Comparison of ENCODE assay signal across 9 mouse cellular contexts in the genomic region with DNA sequence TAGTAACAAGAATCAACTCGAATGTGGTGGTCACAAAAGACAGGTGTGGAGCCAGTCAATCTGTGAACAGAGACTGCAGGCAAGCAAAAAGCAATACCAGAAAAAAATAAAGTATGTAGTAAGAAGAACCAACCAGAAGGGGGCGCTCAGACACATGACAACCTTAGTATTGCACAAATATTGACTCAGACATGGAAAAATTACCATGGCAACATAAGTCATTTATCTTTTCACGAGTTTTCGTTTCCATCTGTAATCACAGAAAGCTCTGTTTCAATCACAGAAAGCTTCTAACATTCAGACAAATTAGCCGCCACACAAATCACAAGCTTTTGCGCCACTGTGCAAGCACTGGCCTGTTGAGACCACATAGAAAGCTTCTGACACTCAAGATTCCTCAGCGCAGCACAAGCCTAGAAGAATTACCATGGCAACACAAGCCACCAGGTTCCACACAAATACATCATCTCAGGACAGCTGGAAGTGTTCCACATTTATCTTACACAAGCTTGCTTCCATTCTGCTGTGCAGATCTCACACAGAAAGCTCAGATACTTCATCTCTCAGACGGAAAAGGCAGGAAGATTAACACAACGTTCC. TPM values are rescaled to one million over a fixed set of nuclear protein-coding genes. Genes with fewer than 3 reads are reported as not detected.
DNase-seq lines count a peak whose midpoint lies in the region; ATAC-seq and TF ChIP-seq lines count a peak whose summit lies in the region.
"Had no signal": no experiment of that assay in that cellular context is flagged by ENCODE, and none has a peak within 500 bp of the region (broad histone marks: within the 10 kb centered on the region; RNA-seq: fewer than 3 reads in every experiment).

No protein-coding gene starts in this region.

- H3K27me3 ChIP-seq in thymus, adult 2 months (ENCODE audit: control insufficient read depth, insufficient read depth, low read length), result no peaks in the 10 kb centered on the region
- no peaks in the 10 kb centered on the region for H3K27me3 ChIP-seq in neural tube, embryonic 11.5 days (ENCODE audit: control insufficient read depth, insufficient read depth, low read length)

- no peak overlapping the region for H3K27ac ChIP-seq in gastrocnemius, adult 2 months
- no peak overlapping the region for H3K27ac ChIP-seq in thymus, adult 2 months (ENCODE audit: control insufficient read depth, insufficient read depth, low read length)
- no peak overlapping the region for H3K27ac ChIP-seq in cortical plate, adult 2 months (ENCODE audit: insufficient read depth, low read length)
- no peak overlapping the region for H3K27ac ChIP-seq in neural tube, embryonic 11.5 days (ENCODE audit: low read depth, low read length)

- intact Hi-C loops in gastrocnemius, adult 2 months (cut with DNase I), result loop anchor here (5.0 kb wide), 1 partner anchor 100 kb away; no protein-coding TSS in a partner anchor

- H3K4me1 ChIP-seq in thymus, adult 2 months (replicated peaks; ENCODE audit: control insufficient read depth, insufficient read depth, low read length), result no peaks in the 10 kb centered on the region
- no peaks in the 10 kb centered on the region for H3K4me1 ChIP-seq in cortical plate, adult 2 months (ENCODE audit: control insufficient read depth, insufficient read depth, low read length)
- no peaks in the 10 kb centered on the region for H3K4me1 ChIP-seq in neural tube, embryonic 11.5 days (ENCODE audit: control insufficient read depth, insufficient read depth, low read length)

- H3K4me3 ChIP-seq in gastrocnemius, adult 2 months, result no peak overlapping the region
- no peak overlapping the region for H3K4me3 ChIP-seq in thymus, adult 2 months (ENCODE audit: control insufficient read depth, insufficient read depth, low read length)
- no peak overlapping the region for H3K4me3 ChIP-seq in cortical plate, adult 2 months (ENCODE audit: insufficient read depth, low read length)
- no peak overlapping the region for H3K4me3 ChIP-seq in neural tube, embryonic 11.5 days (ENCODE audit: low read depth, low read length)

- H3K36me3 ChIP-seq in thymus, adult 2 months (ENCODE audit: control insufficient read depth, insufficient read depth, low read length), result no peaks in the 10 kb centered on the region
- H3K36me3 ChIP-seq in neural tube, embryonic 11.5 days (ENCODE audit: control insufficient read depth, insufficient read depth, low read length), result no peaks in the 10 kb centered on the region

- H3K4me2 ChIP-seq in neural tube, embryonic 11.5 days (ENCODE audit: low read depth), result no peak overlapping the region

- TF ChIP-seq POLR2A in thymus, adult 2 months (IDR thresholded peaks at IDR 0.05; ENCODE audit: control insufficient read depth, extremely low read depth, insufficient read depth, low read length, poor library complexity), result no peak
- TF ChIP-seq POLR2A in cortical plate, adult 2 months (IDR thresholded peaks at IDR 0.05; ENCODE audit: extremely low read depth, insufficient read depth, low read length), result no peak

- no peak overlapping the region for H3K9ac ChIP-seq in neural tube, embryonic 11.5 days (ENCODE audit: low read length)

- no peak for DNase-seq in gastrocnemius, adult 2 months
- no peak for DNase-seq in gastrocnemius, postnatal 25 days
- peak; percentile 4 for DNase-seq in thymus, adult 2 months
- no peak for DNase-seq in thymus, postnatal 36 days
- peak; percentile 12 for DNase-seq in layer of hippocampus, adult 9-10 months (ENCODE audit: low spot score)
- DNase-seq in neural tube, embryonic 11.5 days (ENCODE audit: low spot score), result peak; percentile 16
- DNase-seq in gastrocnemius, adult 18-20 months (ENCODE audit: low spot score), result no peak

- no peaks in the 10 kb centered on the region for H3K9me3 ChIP-seq in neural tube, embryonic 11.5 days (ENCODE audit: control insufficient read depth, low read length)

- ATAC-seq in neural tube, embryonic 11.5 days (ENCODE audit: insufficient read depth, low FRiP score, low TSS enrichment), result no peak

- peak; percentile 50 for TF ChIP-seq CTCF in gastrocnemius, adult 2 months (IDR thresholded peaks at IDR 0.05)
- TF ChIP-seq CTCF in thymus, adult 2 months (IDR thresholded peaks at IDR 0.05; ENCODE audit: borderline replicate concordance, control insufficient read depth, extremely low read depth, insufficient read depth, low read length, poor library complexity), result no peak
- TF ChIP-seq CTCF in cortical plate, adult 2 months (IDR thresholded peaks at IDR 0.05; ENCODE audit: extremely low read depth, insufficient read depth, low read length), result 0 out of 2 replicates have a peak, but pooled peaks have one; percentile 3

- WGBS in thymus, adult 2 months, result 36% methylated on average over 9 of the region's 9 CpGs
- 47% methylated on average over 9 of the region's 9 CpGs for WGBS in neural tube, embryonic 11.5 days

RNA-seq across cellular contexts. Expression of gene Prame, which starts 24.8 kb away (rescaled TPM):
- not detected for total RNA-seq in gastrocnemius, adult 2 months (2021)
- not detected for total RNA-seq in gastrocnemius, postnatal 25 days (2021)
- not detected in 2 replicates for polyA plus RNA-seq in thymus, adult 2 months (2012; rRNA removed)
- not detected in 2 replicates for polyA plus RNA-seq in cortical plate, adult 2 months (2012; rRNA removed)
- polyA plus RNA-seq in neural tube, embryonic 11.5 days (2014; fragmentation: Nextera tagmentation; extraction: Ambion mirVana), result 0.22 TPM in 1 of 2 replicates, not detected in the other
- not detected for total RNA-seq in gastrocnemius, adult 18-20 months (2021)
- total RNA-seq: hematopoietic stem cell, adult 5-6 weeks had no signal

RNA-seq across cellular contexts. Expression of gene Tcp11x2, which starts 41.3 kb away (rescaled TPM):
- total RNA-seq in gastrocnemius, adult 2 months (2021), result not detected
- not detected for total RNA-seq in gastrocnemius, postnatal 25 days (2021)
- polyA plus RNA-seq in thymus, adult 2 months (2012; rRNA removed), result not detected in 2 replicates
- not detected in 2 replicates for polyA plus RNA-seq in cortical plate, adult 2 months (2012; rRNA removed)
- 0.18 TPM in 1 of 2 replicates, not detected in the other for polyA plus RNA-seq in neural tube, embryonic 11.5 days (2014; fragmentation: Nextera tagmentation; extraction: Ambion mirVana)
- total RNA-seq in gastrocnemius, adult 18-20 months (2021), result not detected
- total RNA-seq: hematopoietic stem cell, adult 5-6 weeks had no signal

RNA-seq across cellular contexts. Expression of gene Nxf7, which starts 53.7 kb away (rescaled TPM):
- total RNA-seq in gastrocnemius, adult 2 months (2021), result not detected
- total RNA-seq in gastrocnemius, postnatal 25 days (2021), result not detected
- 0.19 TPM in 1 of 2 replicates, not detected in the other for polyA plus RNA-seq in thymus, adult 2 months (2012; rRNA removed)
- 4.3 and 6.4 TPM in 2 replicates for polyA plus RNA-seq in cortical plate, adult 2 months (2012; rRNA removed)
- not detected in 2 replicates for polyA plus RNA-seq in neural tube, embryonic 11.5 days (2014; fragmentation: Nextera tagmentation; extraction: Ambion mirVana)
- not detected for total RNA-seq in gastrocnemius, adult 18-20 months (2021)

Comparison
In these comparisons a context has a peak if more than half of its experiments do, and no peak if none do; other contexts are left out.
1. DNase-seq: peak in thymus, adult 2 months (single experiment), layer of hippocampus, adult 9-10 months (single experiment) and neural tube, embryonic 11.5 days (single experiment); none in gastrocnemius, adult 2 months (single experiment), gastrocnemius, postnatal 25 days (single experiment), thymus, postnatal 36 days (0 of 2) and gastrocnemius, adult 18-20 months (single experiment).